Mouse (Mus musculus) neural tube, embryonic 14.5 days (tissue): ENCODE measurements at regions not wholly inside any gene's neighbourhood (a gene's known extent, or its start where the extent isn't known, plus 50 kb on each side); places are given as distances from the start of the nearest gene placed in this dataset.

ENCODE experiments used
- ATAC-seq: fragments of 200-750 bp; cut with Nextera tagmentation; 2 replicates; pipeline ENCODE4 v1.8.0; 2017; ENCODE audit warnings: low read depth, mild to moderate bottlenecking, moderate TSS enrichment, moderate library complexity
- H3K27ac ChIP-seq: fragments of 300-500 bp; sonication (generic); 2 replicates; pipeline ENCODE4 v1.5.1; 2014; ENCODE audit warnings: low read depth, mild to moderate bottlenecking, control low read depth, low read length, moderate library complexity, mixed read lengths
- H3K27me3 ChIP-seq: fragments of 300-500 bp; sonication (generic); 2 replicates; pipeline ENCODE4 v1.6.1; 2014; ENCODE audit warnings: low read length; ENCODE audit not compliant: control insufficient read depth, insufficient read depth
- H3K36me3 ChIP-seq: fragments of 300-500 bp; sonication (generic); 2 replicates; pipeline ENCODE4 v1.6.1; 2014; ENCODE audit warnings: low read length, mixed read lengths; ENCODE audit not compliant: control insufficient read depth, insufficient read depth
- H3K4me1 ChIP-seq: fragments of 300-500 bp; sonication (generic); 2 replicates; pipeline ENCODE4 v1.6.1; 2014; ENCODE audit warnings: low read length; ENCODE audit not compliant: control insufficient read depth, insufficient read depth
- H3K4me2 ChIP-seq: fragments of 300-500 bp; sonication (generic); 2 replicates; pipeline ENCODE4 v1.6.1; 2014; ENCODE audit warnings: mild to moderate bottlenecking, low read depth, low read length, control low read depth
- H3K4me3 ChIP-seq: fragments of 300-500 bp; sonication (generic); 2 replicates; pipeline ENCODE4 v1.5.1; 2014; ENCODE audit warnings: low read depth, low read length, control low read depth, mixed read lengths
- H3K9ac ChIP-seq: fragments of 300-500 bp; sonication (generic); replicated peaks from 2 replicates; pipeline ENCODE4 v1.6.1; 2014; ENCODE audit warnings: low read depth, mild to moderate bottlenecking, control low read depth, low read length, mixed read lengths
- H3K9me3 ChIP-seq: fragments of 300-500 bp; sonication (generic); 2 replicates; pipeline ENCODE4 v1.6.1; 2016; ENCODE audit warnings: low read length; ENCODE audit not compliant: control insufficient read depth
- WGBS: fragments of 180-500 bp; shearing (Covaris S2); extraction: QIAGEN DNeasy Blood & Tissue Kit; methylation state at CpG from one replicate; pipeline ENCODE4 v1.1.7; 2014; 5-methylcytosine and 5-hydroxymethylcytosine counted together

GRCm38 (mm10) chr8:103230741-103231475, 445.5 kb upstream of the Cdh11 start:
- no peaks in the 10 kb centered on the region for H3K27me3 ChIP-seq
- no peak overlapping the region for H3K4me2 ChIP-seq
- no peak for ATAC-seq
- no peak overlapping the region for H3K27ac ChIP-seq
- H3K4me1 ChIP-seq, result no peaks in the 10 kb centered on the region
- H3K9ac ChIP-seq, result no peak overlapping the region
- no peak overlapping the region for H3K4me3 ChIP-seq
- no peaks in the 10 kb centered on the region for H3K9me3 ChIP-seq
- H3K36me3 ChIP-seq, result no peaks in the 10 kb centered on the region
- WGBS, result 75% methylated on average over 9 of the region's 9 CpGs

GRCm38 (mm10) chr8:103234374-103234773, 448.9 kb upstream of the Cdh11 start:
- no peaks in the 10 kb centered on the region for H3K36me3 ChIP-seq
- no peak overlapping the region for H3K4me2 ChIP-seq
- no peak overlapping the region for H3K4me3 ChIP-seq
- no peak overlapping the region for H3K27ac ChIP-seq
- no peak overlapping the region for H3K9ac ChIP-seq
- H3K4me1 ChIP-seq, result no peaks in the 10 kb centered on the region
- no peak for ATAC-seq
- H3K27me3 ChIP-seq, result no peaks in the 10 kb centered on the region
- 73% methylated on average over 2 of the region's 2 CpGs for WGBS
- no peaks in the 10 kb centered on the region for H3K9me3 ChIP-seq

- 65% methylated on average over 1 of the region's 1 CpGs for WGBS
- H3K4me3 ChIP-seq, result no peak overlapping the region
Observed at GRCm38 (mm10) chr8:103235614-103236013, 450.2 kb upstream of the Cdh11 start.

GRCm38 (mm10) chr8:103238456-103238970, 453.1 kb upstream of the Cdh11 start:
- no peaks in the 10 kb centered on the region for H3K4me1 ChIP-seq
- H3K4me2 ChIP-seq, result no peak overlapping the region
- no peak overlapping the region for H3K4me3 ChIP-seq
- no peak overlapping the region for H3K27ac ChIP-seq
- no peaks in the 10 kb centered on the region for H3K27me3 ChIP-seq
- no peak overlapping the region for H3K9ac ChIP-seq
- no peaks in the 10 kb centered on the region for H3K36me3 ChIP-seq
- no peaks in the 10 kb centered on the region for H3K9me3 ChIP-seq
- no peak for ATAC-seq

More at GRCm38 (mm10) chr8:103235614-103236013, 450.2 kb upstream of the Cdh11 start:
- Histone ChIP-seq H3K9ac (no peak overlapping the region), H3K4me2 (no peak overlapping the region), H3K27me3 (no peaks in the 10 kb centered on the region), H3K9me3 (no peaks in the 10 kb centered on the region), H3K27ac (no peak overlapping the region), H3K4me1 (no peaks in the 10 kb centered on the region), H3K36me3 (no peaks in the 10 kb centered on the region)
- no peak for ATAC-seq

GRCm38 (mm10) chr8:103244169-103244568, 458.7 kb upstream of the Cdh11 start:
- WGBS, result 87% methylated on average over 2 of the region's 2 CpGs
- H3K4me1 ChIP-seq, result no peaks in the 10 kb centered on the region

GRCm38 (mm10) chr8:103244658-103245057, 459.2 kb upstream of the Cdh11 start:
- 89% methylated on average over 6 of the region's 6 CpGs for WGBS
- H3K27me3 ChIP-seq, result no peaks in the 10 kb centered on the region
- H3K4me1 ChIP-seq, result no peaks in the 10 kb centered on the region
- no peak overlapping the region for H3K4me3 ChIP-seq
- H3K9ac ChIP-seq, result no peak overlapping the region
- H3K27ac ChIP-seq, result no peak overlapping the region
- no peak for ATAC-seq
- H3K9me3 ChIP-seq, result no peaks in the 10 kb centered on the region
- H3K4me2 ChIP-seq, result no peak overlapping the region
- H3K36me3 ChIP-seq, result no peaks in the 10 kb centered on the region

More at GRCm38 (mm10) chr8:103244169-103244568, 458.7 kb upstream of the Cdh11 start:
- Histone ChIP-seq H3K4me3 (no peak overlapping the region), H3K27ac (no peak overlapping the region), H3K27me3 (no peaks in the 10 kb centered on the region), H3K9ac (no peak overlapping the region), H3K9me3 (no peaks in the 10 kb centered on the region), H3K4me2 (no peak overlapping the region), H3K36me3 (no peaks in the 10 kb centered on the region)
- ATAC-seq, result no peak

- peak; percentile 17 for ATAC-seq
- H3K27me3 ChIP-seq, result no peaks in the 10 kb centered on the region
- no peak overlapping the region for H3K4me3 ChIP-seq
- no peak overlapping the region for H3K27ac ChIP-seq
- 14% methylated on average over 9 of the region's 9 CpGs for WGBS
- H3K4me1 ChIP-seq, result no peaks in the 10 kb centered on the region
- H3K9me3 ChIP-seq, result no peaks in the 10 kb centered on the region
- H3K36me3 ChIP-seq, result no peaks in the 10 kb centered on the region
- H3K9ac ChIP-seq, result no peak overlapping the region
- no peak overlapping the region for H3K4me2 ChIP-seq
Observed at GRCm38 (mm10) chr8:103245864-103246263, 460.4 kb upstream of the Cdh11 start.

- H3K36me3 ChIP-seq, result no peaks in the 10 kb centered on the region
- no peaks in the 10 kb centered on the region for H3K9me3 ChIP-seq
- no peaks in the 10 kb centered on the region for H3K27me3 ChIP-seq
- no peak for ATAC-seq
- no peak overlapping the region for H3K4me3 ChIP-seq
- H3K4me1 ChIP-seq, result no peaks in the 10 kb centered on the region
- H3K4me2 ChIP-seq, result no peak overlapping the region
- no peak overlapping the region for H3K9ac ChIP-seq
- no peak overlapping the region for H3K27ac ChIP-seq
Observed at GRCm38 (mm10) chr8:103261236-103261635, 475.8 kb upstream of the Cdh11 start.

GRCm38 (mm10) chr8:103270035-103270434, 484.6 kb upstream of the Cdh11 start:
- no peak overlapping the region for H3K27ac ChIP-seq
- H3K9ac ChIP-seq, result no peak overlapping the region
- H3K27me3 ChIP-seq, result no peaks in the 10 kb centered on the region
- H3K4me3 ChIP-seq, result no peak overlapping the region
- no peak overlapping the region for H3K4me2 ChIP-seq
- no peaks in the 10 kb centered on the region for H3K36me3 ChIP-seq
- WGBS, result 73% methylated on average over 3 of the region's 3 CpGs
- H3K4me1 ChIP-seq, result peaks cover 8% of the 10 kb centered on the region; the same call in 1 of the 2 replicates
- no peak for ATAC-seq
- no peaks in the 10 kb centered on the region for H3K9me3 ChIP-seq
